Mouse (Mus musculus): ENCODE data around the gene Cx3cr1.
A peak's percentile ranks its signal among the peaks of the same experiment; 100 is the strongest.

Gene Cx3cr1

GRCm38 (mm10) chr9:120081967-120082366 is 12.3 kb upstream of the Cx3cr1 start:
- DNase-seq, result no peak

- peak in 1 of 2 experiments; percentile 12 for DNase-seq
Observed at GRCm38 (mm10) chr9:120081247-120081646, 11.6 kb upstream of the Cx3cr1 start.

GRCm38 (mm10) chr9:120080546-120081108 is 10.9 kb upstream of the Cx3cr1 start:
- DNase-seq, result no peak

- no peak for DNase-seq
Observed at GRCm38 (mm10) chr9:120079901-120080300, 10.2 kb upstream of the Cx3cr1 start.

GRCm38 (mm10) chr9:120078241-120078640 is 8.6 kb upstream of the Cx3cr1 start:
- no peak for DNase-seq

- no peak for DNase-seq
Observed at GRCm38 (mm10) chr9:120074516-120074915, 4.8 kb upstream of the Cx3cr1 start.

GRCm38 (mm10) chr9:120073169-120073568 is 3.5 kb upstream of the Cx3cr1 start:
- peak; percentile 71 to 88 for DNase-seq

- no peak for DNase-seq
Observed at GRCm38 (mm10) chr9:120071251-120071650, 1.6 kb upstream of the Cx3cr1 start.

GRCm38 (mm10) chr9:120068047-120068446 is 1.6 kb downstream of the Cx3cr1 start:
- peak; percentile 4 to 10 for DNase-seq

- no peak for DNase-seq
Observed at GRCm38 (mm10) chr9:120067609-120068008, 2.1 kb downstream of the Cx3cr1 start.

- no peak for DNase-seq
Observed at GRCm38 (mm10) chr9:120064317-120064716, 5.4 kb downstream of the Cx3cr1 start.

- DNase-seq, result no peak
Observed at GRCm38 (mm10) chr9:120058730-120059129, 10.9 kb downstream of the Cx3cr1 start.

GRCm38 (mm10) chr9:120056201-120056600 is 13.5 kb downstream of the Cx3cr1 start:
- no peak for DNase-seq

GRCm38 (mm10) chr9:120054545-120055277 is 15.0 kb downstream of the Cx3cr1 start:
- DNase-seq, result no peak

GRCm38 (mm10) chr9:120049407-120049806 is 20.3 kb downstream of the Cx3cr1 start:
- no peak for DNase-seq

GRCm38 (mm10) chr9:120048495-120048894 is 21.2 kb downstream of the Cx3cr1 start:
- DNase-seq, result no peak

GRCm38 (mm10) chr9:120043115-120043514 is 26.6 kb downstream of the Cx3cr1 start:
- no peak for DNase-seq

- peak in 1 of 2 experiments; percentile 8 for DNase-seq
Observed at GRCm38 (mm10) chr9:120037414-120037813, 32.3 kb downstream of the Cx3cr1 start.

- DNase-seq, result no peak
Observed at GRCm38 (mm10) chr9:120034375-120034774, 35.3 kb downstream of the Cx3cr1 start.

- no peak for DNase-seq
Observed at GRCm38 (mm10) chr9:120032710-120033109, 37.0 kb downstream of the Cx3cr1 start.

GRCm38 (mm10) chr9:120030421-120030820 is 39.3 kb downstream of the Cx3cr1 start:
- DNase-seq, result no peak

GRCm38 (mm10) chr9:120029880-120030279 is 39.8 kb downstream of the Cx3cr1 start:
- no peak for DNase-seq

GRCm38 (mm10) chr9:120027401-120028151 is 42.1 kb downstream of the Cx3cr1 start:
- DNase-seq, result peak; percentile 38 to 47

GRCm38 (mm10) chr9:120024625-120025024 is 45.1 kb downstream of the Cx3cr1 start:
- no peak for DNase-seq

Data from kidney, postnatal 36 days (tissue).